Mouse (Mus musculus): Measurements from ENCODE around the gene Arhgef11. TPM values are rescaled to one million over a fixed set of nuclear protein-coding genes. Genes with fewer than 3 reads are reported as not detected.

Arhgef11 gene
- total RNA-seq, 2 experiments from 2014 or later = 43.7 to 44.7 TPM

DNA sequence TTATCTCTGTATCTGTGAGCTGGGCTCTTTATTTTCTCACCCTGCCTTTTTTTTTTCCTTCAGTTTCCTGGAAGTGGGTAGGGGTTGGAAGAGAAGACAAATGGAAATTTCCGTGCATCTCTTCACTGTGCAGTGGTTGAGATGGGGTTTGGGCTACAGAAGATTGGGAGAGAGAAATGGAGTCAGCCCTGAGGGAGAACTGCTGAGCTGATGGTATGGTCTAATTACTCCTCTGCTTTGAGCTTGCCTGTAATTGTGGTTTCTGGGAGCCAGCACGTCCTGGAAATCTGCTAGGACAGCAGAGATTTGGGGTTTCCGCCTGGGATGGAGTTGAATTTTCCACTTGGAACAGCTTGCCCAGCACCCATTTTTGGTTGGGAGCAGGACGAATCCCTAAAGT lies 43.1 kb downstream of the Arhgef11 start:
- no peak for DNase-seq (ENCODE audit: low spot score in 2 of 2)

DNA sequence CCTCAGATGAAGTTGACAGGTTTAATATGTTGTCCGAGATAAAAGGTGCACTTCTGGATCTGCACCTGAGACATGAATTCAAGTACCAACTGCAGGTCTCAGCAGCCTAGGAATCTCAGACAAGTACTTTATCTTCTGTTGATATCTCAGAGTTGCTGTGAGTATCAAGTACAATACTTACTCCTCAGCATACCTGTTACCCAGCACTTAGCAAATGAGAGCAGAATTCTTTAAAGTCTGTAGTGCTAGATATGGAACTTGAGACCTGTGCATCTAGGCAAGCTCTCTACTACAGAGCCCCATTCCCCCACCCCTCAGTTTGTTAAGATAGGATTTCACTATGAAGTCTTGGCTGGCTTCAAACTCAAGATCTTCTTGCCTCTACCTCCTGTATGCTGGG lies 43.9 kb downstream of the Arhgef11 start:
- DNase-seq (ENCODE audit: low spot score in 2 of 2) = no peak

DNA sequence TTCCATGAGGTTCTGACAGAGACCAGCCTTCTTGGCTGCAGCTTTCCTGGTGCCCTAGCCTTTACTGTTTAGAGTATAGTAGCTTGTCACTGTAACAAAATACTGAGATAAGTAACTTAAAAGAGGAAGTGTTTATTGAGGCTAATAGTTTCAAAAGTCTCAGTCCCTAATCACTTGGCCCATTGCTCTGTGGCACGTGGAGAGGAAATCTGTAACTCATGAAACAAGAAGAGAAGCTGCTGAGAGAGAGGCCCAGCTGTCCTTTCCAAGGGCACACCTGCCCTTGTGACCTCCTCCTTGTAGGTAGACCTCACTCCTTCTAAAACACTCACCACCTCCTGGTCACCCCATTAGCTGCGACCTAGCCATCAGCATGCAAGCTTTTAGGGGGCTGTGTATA lies 101.2 kb downstream of the Arhgef11 start:
- no peak for DNase-seq (ENCODE audit: low spot score in 2 of 2)

DNA sequence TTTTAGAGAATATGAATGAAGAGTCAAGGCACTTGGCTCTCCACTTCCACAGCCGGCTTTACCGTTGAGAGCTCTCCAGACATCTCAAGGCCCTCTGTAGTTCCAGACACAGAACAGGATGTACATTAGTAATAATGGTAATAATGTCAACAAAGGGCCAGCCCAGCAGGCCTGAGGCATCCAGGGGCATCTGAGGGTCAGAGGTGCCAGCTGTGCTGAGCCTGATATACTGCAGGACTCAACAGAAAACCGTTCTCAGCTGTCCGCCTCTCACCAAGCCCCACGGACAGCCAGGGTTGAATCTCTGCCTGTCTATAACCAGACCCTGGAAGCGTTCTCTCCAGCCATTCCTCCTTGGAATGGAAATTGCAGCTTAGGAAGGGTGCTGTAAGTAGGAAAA lies 107.2 kb downstream of the Arhgef11 start:
- no peak for DNase-seq (ENCODE audit: low spot score in 2 of 2)

DNA sequence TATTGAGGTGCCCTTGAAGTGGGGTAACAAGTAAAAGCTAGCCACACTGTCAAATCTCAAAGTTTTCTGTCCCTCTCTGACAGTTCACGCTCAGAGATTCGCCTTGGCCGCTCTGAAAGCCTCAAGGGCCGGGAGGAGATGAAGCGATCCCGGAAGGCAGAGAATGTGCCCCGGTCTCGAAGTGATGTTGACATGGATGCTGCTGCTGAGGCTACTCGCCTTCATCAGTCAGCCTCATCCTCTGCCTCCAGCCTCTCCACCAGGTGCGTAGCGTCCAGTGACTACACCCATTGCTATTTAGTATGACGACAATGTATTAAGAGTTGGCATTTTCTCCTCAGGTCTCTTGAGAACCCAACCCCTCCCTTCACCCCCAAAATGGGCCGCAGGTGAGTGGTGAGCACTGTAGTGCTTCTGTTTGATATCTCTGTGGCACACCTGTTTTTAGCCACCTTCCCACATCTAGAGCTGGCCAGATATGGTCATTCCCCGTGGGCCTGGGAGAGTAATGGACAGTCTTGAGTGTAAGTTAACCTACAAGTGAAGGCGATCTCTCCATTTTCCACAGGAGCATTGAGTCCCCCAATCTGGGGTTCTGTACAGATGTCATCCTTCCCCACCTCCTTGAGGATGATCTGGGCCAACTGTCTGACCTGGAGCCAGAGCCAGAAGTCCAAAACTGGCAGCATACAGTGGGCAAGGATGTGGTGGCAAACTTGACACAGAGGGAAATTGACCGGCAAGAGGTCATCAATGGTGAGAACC lies 108.2 kb downstream of the Arhgef11 start:
- DNase-seq (ENCODE audit: low spot score in 2 of 2) = no peak

DNA sequence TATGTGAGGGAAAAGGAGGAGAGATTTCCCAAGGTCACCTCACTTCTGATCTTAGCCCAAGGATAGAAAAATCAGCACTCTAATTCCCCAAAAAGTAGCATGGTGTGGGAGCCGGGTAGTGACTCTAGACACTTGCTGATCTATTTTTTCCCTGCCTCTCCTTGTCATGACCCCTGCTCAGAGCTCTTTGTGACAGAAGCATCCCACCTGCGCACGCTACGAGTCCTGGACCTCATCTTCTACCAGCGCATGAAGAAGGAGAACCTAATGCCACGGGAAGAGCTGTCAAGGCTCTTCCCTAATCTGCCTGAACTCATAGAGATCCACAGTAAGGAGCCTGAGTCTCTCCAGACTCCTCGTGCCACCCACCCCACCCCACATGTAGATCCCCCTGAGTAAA lies 108.8 kb downstream of the Arhgef11 start:
- DNase-seq (ENCODE audit: low spot score in 2 of 2) = no peak

DNA sequence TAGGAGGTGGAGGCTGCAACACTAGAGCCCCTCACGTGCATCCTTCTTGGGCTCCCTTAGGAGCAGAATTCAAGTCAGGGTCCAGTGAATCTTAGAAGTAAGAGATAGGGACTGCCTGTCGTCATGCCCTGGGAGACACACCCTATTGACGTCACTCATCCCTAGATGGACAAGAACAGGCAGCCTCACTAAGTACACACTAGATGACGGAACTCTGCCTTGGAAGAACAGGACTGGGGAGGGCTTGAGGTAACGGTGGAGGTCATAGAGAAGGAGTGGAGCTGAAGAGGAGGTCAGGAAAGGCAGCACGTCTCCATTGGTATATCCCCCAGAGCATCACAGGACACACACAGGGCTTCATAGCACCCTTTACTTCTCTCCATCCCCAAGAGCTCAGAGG lies 111.3 kb downstream of the Arhgef11 start:
- no peak for DNase-seq (ENCODE audit: low spot score in 2 of 2)

DNA sequence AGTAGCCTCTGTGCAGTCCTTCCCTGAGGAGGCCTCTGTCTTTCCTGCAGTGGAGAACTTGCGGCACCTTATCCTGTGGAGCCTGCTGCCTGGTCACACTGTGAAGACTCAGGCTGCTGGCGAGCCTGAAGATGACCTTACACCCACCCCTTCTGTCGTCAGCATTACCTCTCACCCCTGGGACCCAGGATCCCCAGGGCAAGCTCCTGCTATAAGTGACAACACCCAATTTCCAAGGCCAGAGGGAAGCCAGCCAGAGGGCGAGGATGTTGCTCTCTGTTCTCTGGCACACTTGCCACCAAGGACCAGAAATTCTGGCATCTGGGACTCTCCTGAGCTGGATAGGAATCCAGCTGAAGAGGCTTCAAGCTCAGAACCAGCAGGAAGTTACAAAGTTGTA lies 115.7 kb downstream of the Arhgef11 start:
- no peak for DNase-seq (ENCODE audit: low spot score in 2 of 2)

DNA sequence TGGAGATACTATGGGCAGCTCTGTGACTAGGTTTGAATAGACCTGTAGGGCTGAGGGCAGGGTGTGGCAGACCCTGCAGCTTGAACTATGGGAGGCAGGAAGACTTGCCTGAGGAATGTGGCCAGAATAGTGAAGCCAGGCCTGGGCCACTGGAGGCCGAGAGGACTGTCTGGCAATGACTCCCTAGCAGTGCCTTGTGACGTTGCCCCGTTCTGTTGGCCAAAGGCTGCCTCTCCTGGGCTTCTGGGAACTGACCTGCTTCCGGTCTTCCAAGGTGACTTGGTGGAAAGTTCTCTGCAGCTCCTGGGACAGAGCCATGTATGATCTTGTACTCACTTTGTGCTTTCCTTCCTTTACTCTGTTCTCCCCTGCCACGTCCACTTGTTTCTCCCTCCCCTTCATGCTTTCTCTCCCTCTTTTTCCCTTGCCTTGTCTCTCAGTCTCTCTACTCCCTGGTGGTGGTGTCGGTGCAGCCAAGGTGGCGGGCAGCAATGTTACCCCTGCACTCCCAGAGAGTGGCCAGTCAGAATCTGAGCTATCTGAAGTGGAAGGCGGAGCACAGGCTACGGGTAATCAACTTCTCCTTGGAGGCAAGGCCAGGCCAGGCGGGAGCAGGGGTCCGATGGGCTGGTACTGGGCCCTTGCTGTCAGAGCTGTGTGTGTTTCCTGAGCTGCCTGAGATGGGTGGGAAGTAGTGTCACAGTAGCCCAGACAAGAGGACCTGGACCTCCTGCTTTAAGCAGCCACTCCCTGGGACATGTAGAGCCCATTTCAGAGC lies 116.8 kb downstream of the Arhgef11 start:
- no peak for DNase-seq (ENCODE audit: low spot score in 2 of 2)

DNA sequence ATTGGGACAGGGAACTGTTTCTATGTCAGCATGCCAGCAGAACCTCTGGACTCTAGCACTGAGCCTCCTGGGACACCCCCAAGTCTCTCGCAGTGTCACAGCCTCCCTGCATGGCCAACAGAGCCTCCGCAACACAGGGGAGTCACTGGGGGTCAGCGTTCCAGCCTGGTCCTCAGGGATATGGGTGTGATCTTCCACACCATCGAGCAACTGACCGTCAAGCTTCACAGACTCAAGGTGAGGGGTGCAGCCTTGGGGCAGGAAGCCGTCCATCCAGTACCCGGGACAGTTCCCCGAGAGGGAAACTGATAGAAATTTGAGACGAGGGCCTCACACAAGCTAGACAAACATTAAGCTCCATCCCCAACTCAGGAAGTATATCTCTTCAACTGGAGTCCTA lies 118.0 kb downstream of the Arhgef11 start:
- no peak for DNase-seq (ENCODE audit: low spot score in 2 of 2)

DNA sequence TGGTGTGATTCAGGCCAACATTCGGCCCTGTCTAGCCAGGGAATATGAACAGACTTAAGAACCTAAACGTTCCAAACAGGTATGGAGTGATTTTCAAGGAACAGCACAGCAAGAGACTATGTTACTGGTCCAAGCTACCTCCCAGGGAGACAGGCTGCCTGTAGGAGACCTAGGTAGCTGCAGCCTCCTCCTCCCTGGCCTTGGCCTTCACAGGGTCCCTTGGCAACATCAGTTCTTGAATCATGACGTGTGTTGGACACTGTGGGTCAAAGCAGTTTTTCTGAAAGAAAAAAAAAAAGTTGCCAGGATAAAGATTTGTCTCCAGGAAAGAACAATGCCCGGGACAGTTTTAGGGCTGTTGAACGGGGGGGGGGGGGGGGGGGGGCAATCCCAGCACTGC lies 121.5 kb downstream of the Arhgef11 start:
- no peak for DNase-seq (ENCODE audit: low spot score in 2 of 2)

DNA sequence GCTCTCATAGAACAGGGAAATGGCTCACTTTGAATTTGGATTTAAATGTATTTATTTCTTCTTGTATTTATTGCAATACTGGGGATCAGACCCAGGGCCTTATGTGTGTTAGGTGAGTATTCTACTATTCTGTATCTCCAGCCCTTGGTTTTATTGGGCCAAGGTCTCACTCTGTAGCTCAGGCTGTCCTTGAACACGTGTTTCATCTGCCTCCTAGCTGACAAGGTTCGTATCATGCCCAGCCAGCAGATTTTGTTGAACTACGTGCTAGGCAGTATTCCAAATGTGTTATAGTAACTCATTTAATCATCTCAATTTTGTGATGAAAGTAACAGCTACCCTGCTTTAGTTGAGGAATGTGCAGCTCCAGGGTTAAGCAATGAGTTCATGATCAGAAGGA lies 124.7 kb downstream of the Arhgef11 start:
- DNase-seq (ENCODE audit: low spot score in 2 of 2) = no peak

DNA sequence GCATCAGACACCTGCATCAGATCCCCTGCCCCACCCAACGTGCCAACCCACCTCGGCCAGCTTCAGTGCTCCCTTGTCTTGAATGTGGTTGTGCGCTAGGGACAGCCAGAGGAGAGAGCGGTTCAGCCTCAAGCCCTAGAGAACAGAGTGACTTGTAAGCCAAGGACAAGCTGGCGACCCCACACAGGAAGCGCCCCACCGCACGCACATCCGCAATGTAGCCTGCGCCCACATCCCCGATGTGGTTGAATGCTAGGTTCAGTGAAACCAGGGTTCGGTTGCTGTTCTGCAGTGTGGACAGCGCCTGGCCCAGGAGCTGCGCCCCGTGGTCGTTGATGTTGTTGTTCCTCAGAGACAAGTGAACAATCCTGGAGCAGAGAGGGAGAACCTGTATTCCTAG lies 125.4 kb downstream of the Arhgef11 start:
- no peak for DNase-seq (ENCODE audit: low spot score in 2 of 2)

DNA sequence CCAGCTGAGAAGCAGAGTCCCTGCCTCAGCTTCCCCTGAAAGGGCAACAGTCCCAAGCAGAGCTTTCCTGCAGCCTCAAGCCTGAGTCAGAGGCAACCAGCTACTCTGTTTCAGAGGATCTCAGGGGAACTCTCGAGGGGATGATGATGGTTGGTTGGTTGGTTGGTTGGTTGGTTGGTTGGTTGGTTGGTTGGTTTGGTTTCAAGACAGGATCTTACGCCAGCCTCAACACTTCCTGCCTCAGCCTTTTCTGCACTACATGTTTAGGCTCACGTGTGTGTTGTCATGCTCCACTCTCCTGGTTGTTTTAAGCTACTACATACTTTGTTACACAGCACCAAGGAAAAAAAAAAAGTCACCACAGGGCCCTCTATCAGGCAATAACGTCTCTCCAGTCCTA lies 126.6 kb downstream of the Arhgef11 start:
- no peak for DNase-seq (ENCODE audit: low spot score in 2 of 2)

DNA sequence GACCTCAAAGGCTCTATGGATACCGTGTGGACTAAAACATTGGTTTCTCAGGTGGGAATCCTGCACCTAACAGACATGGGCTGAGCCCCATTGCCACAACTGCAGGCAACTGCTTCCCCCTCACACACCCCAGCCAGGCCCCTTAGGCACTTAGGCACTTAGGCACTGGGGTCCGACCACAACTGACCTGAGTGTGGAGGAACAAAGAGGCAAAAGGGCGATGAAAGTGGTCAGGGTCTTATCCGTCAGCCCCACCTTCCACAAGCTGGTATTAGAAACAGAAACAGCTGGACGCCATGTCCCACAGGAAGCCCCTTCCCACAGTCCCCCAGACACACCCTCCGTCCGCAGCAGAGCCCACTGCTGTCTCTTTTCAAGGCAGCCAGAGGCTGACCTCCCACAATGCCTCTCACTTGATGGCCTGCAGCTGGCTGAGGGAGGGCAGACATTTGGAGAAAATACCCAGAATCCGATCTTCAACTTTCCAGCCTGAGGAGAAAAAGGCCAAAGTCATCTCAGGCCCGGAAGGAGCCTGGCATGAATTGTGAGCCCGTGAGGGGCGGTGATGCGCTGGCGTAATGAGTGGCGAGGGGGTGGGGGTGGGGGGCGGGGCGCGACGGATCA lies 127.8 kb downstream of the Arhgef11 start:
- no peak for DNase-seq (ENCODE audit: low spot score in 2 of 2)

DNA sequence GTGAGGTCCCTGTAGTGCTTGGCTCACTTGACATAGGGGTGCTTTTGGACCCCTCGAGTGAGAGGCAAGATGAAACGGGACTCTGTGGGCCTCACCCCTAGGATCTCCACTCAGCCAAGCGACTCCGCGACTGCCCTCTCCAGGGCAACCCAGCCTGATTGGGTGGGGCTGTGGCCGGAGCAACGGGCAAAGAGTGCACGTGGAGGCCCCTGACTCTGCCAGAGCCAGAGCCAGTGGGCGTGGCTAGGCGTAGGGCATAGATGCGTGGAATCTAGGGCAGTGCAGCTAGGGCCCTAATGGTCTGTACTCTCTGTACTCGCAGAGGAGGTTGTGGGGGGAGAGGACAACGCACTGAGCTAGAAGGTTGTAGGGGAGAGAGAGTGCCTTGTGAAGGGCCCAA lies 131.1 kb downstream of the Arhgef11 start, which contains the start of gene Lrrc71:
Gene Lrrc71, minus strand, starts transcription at position 195 of the 400 bp plus-strand sequence.
- no peak for DNase-seq (ENCODE audit: low spot score in 2 of 2)

DNA sequence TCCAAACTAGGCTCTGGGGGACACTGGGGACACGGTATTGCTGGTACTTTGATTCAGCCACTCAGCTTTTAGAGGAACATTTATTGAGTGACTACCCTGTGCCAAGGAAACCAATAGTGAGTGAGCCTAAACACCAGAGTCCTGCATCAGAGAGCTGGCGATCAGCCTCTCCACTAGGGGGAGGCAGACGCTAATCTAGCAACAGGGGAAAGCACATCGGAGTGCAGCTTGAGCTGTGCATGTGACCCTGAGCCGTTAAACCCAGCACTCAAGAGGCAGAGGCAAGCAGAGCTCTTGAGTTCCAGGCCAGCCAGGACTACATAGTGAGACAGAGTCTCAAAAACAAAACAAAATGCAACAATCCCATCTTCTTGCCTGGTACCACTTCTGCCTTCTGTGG lies 131.7 kb downstream of the Arhgef11 start:
- DNase-seq (ENCODE audit: low spot score in 2 of 2) = no peak

DNA sequence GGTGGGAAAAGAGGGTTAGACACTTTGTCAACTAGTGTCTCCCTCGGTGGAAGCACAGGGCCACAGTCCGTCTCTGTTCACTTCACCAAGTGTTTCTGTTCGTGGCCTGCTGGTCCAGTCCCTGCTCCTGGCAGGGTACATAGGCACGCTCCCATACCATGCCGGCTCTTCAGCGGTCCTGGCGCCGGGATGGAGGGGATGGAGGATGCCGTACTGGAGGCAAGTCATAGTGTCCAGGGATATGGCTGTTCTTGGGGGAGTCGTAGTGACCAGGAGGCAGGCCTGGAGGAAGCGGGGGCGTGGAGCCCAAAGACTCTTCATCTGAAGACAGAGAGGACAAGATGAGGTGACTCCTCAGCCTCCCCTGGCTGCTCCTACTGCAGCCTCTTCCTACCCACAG lies 132.6 kb downstream of the Arhgef11 start:
- no peak for DNase-seq (ENCODE audit: low spot score in 2 of 2)

DNA sequence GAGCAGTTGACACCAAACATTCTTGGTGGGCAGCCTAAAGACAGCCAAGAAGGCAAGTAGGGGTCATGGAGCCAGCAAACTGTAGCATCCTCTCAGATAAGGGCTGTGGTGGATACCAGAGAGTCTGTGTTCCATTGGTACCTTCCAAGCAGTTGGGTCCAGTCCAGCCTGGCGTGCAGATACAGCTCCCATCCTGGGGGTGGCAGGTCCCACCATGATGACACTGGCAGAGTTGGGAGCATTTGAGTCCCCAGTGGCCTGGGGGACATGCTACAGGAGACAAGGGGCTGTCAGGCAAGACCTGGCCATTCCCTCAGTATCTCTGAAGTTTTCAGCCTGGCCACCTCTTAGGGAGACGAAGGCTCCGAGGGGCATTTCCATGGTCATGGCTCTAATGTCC lies 135.2 kb downstream of the Arhgef11 start:
- no peak for DNase-seq (ENCODE audit: low spot score in 2 of 2)

DNA sequence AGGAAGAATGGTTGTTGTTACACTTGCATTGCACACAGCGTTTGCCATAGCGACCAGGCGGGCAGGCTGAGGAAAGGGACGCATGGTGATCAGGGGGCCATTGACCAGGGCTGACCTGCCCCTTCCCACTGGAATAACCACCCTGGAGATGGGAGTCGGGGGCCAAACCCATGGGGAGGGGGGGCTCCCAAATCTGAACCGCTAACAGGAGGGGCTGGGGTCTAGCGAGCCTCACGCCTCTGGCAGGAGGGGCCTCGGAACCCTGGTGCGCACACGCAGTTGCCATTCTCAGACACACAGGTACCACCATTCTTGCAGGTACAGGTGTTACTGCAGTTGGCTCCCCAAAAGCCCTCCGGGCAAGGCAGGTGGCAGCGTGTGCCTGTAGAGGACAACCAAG lies 136.5 kb downstream of the Arhgef11 start:
- DNase-seq (ENCODE audit: low spot score in 2 of 2) = no peak

DNA sequence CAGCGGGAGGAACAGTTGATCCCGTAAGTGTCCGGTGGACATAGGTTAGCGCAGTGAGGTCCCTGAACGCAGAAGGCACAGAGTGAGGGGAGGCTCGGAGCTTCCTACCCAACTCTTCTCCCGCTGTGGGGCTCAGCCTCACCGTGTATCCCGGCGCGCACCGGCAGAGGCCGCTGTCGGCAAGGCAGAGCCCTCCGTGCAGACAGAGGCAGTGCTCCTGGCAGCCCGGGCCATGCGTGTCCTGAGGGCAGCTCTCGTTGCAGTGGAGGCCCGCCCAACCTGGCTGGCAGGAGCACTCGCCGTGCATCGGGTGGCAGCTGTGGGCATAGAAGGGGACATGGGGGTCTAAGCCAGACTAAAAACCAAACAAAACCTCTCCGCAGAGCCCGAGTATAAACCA lies 138.6 kb downstream of the Arhgef11 start:
- peak; percentile 79 to 80 for DNase-seq (ENCODE audit: low spot score in 2 of 2)

DNA sequence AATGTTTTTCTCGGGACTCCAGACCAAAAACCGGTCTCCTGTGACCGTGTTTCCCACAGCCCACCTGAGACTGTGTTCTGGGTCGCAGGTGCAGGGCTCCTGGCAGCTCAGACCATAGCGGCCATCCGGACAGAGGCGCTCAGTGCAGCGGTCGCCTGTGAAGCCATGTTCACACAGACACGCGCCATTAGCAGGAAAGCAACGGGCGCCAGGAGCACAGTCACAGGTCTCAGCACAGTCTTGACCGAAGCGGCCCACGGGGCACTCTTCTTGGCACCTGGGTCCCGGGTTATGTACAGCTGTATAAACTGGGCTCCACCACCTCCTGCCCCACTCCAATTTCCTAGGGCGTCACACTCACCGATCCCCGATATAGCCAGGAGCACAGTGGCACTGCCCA lies 139.1 kb downstream of the Arhgef11 start:
- no peak for DNase-seq (ENCODE audit: low spot score in 2 of 2)

All from adrenal gland, postnatal 4 days (tissue).